Mouse (Mus musculus) heart, postnatal 25 days (tissue): ENCODE measurements around the gene Rbm38. TPM values are rescaled to one million over a fixed set of nuclear protein-coding genes. Genes with fewer than 3 reads are reported as not detected.
A peak's percentile ranks its signal among the peaks of the same experiment; 100 is the strongest.

ENCODE experiments used
- DNase-seq: peaks from one replicate; pipeline ENCODE4 v3.0.0; 2022; ENCODE audit warnings: low spot score
- intact Hi-C: fragments of 180-260 bp; cut with DNase I; formaldehyde crosslinking; loops from one replicate; pipeline ENCODE4 v1.15.1; 2025
- total RNA-seq, 2 experiments: library from RNA; stranded (reverse); gene quantifications; 2 replicates each; pipeline ENCODE4 v1.2.3; 2021

The Rbm38 gene
- total RNA-seq, 2 experiments from 2014 or later: 167 to 223 TPM

DNA sequence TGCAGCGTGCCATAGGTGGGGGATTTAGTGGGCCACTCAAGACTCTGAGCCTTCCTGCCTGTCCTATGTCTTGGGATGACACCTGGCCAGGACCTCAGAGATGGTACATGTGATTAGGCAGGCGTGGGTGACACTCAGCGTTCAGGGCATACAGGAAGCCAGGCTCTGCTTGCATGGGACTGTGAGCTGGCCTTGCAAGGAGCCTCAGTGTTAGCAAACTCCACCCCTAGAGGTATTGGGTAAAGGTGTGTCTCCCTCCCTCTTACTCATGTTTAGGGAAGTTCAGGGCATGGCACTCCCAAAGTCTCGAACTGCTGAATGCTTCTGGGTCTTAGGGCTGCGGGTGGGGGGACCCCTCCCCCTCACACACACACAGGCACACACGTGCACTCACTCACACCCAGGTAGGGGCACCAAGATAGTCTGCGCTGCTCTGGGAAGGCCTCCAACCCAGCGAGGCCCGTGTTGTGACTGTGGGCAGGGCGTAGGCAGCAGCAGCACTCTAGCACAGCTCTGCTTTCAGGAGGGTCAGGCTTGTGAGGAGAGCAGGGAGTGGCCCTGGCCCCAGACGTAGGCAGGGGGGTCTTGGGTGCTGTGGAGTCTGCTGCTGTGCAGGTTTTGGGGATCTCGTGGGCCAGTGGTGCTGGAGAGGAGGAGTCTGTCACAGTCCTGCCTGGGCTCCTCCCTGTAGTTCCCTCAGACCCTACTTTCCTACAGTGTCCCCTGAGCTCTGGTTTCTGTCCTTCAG, 10.5 kb downstream of the Rbm38 start:
- intact Hi-C loops: no loop called here
- DNase-seq: no peak

DNA sequence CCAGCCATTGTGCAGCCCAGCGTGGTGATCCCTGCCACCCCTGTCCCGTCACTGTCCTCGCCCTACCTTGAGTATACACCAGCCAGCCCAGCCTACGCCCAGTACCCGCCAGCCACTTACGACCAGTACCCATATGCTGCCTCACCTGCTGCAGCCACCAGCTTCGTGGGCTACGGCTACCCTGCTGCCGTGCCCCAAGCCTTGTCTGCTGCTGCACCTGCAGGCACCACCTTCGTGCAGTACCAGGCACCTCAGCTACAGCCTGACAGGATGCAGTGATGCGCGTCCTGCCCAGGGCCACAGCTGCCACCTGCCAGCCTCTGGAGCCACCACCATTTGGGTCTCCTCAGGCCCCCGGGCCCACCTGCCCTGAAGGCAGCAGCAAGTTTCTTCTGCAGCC, 13.2 kb downstream of the Rbm38 start:
- no peak for DNase-seq
- intact Hi-C loops: no loop called here

DNA sequence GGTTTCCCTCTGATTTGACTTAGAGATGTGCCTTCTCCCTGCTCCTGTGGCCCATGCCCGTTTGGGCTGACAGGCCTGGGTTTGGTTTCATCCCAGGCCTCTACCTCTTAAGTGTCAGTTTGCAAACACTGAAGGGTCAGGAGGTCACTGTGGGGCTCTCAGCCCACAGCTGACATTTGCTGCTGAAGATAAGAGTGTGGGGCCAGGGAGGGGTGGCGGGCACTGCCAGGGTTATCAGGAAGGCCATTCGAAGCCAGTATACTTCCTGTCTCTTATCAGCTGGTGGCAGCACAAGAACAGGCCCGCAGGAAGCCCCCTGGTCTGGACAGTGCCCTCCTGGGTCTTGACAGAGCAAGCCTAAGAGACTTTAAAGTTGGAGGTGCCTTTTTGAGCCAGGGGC, 14.7 kb downstream of the Rbm38 start:
- no peak for DNase-seq
- intact Hi-C loops: no loop called here

DNA sequence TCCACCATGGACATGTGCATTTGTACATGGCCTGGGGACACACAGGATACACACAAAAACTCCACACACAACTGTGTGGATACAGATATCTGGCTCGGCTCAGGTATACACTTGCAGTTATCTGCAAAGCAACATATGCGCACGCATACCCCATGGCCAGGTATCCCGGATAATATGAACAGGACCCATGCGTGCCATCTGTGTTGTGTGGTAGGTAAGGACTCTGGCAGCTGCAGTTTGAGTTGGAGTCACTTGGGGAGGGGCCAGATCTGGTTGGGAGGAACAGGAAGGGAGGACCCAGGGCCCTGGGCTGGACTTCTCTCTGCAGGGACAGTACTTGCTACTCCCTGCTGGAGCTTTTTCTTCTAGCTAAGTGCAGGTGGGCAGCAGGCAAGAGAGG, 15.4 kb downstream of the Rbm38 start:
- no peak for DNase-seq

DNA sequence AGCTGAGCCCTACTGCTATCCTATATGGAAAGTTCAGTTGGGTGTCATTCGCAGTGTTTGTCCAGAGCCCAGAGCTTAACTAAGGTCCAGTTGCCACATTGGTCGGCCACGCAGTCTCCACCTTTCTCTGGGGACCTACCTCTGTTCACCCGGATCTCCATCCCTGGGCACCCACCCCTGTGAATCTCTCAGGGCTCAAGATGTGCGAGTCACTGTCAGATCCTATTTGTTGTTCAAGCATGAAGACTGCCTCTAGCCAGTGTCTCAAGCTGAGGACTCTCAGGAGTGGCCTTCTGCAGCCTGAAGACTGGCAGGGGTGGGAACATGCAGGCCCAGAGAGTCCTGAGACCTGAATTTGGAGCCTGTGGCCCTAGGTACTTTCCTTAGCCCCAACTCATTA, 15.8 kb downstream of the Rbm38 start:
- intact Hi-C loops: no loop called here
- no peak for DNase-seq

More for the DNA sequence above, 15.4 kb downstream of the Rbm38 start:
- intact Hi-C loops: no loop called here

DNA sequence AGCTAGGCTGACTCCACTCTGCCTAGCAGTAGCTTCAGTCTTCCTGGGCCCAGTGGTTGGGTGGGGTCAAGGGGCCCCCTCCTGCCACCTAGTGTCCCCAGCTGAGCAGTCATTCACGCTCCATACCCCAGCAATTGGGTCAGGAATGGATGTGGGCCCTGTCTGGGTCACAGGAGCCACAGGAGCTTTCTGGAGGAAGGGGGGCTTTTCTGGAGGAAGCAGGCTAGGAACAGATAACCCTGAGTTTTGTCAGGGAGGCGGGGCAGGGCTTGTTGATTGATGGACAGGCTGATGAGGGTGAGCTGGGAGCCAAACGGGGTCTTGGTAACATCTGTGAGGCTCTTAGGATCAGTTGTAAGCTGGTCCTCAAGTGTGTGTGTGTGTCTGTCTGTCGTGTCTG, 16.3 kb downstream of the Rbm38 start:
- no peak for DNase-seq
- intact Hi-C loops: no loop called here

DNA sequence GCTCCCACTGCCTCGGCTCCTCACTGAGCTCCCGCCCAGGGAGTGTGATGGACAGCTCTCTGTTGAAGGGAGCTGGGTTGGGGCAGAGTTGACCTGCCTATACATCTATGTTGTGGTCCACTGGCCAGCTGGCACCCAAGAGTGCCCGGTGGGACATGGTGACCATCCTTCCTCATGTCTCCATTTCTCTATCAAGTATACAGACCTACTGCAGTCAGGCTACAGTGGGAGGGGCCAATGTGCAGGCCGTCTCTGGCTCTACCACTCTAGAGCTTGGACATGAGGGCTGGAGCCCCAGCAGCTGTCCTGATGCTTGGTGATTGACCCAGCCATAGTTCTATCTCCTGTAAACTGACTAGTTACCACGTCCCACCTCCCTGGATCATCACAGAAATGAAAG, 17.0 kb downstream of the Rbm38 start:
- intact Hi-C loops: no loop called here
- DNase-seq: no peak

DNA sequence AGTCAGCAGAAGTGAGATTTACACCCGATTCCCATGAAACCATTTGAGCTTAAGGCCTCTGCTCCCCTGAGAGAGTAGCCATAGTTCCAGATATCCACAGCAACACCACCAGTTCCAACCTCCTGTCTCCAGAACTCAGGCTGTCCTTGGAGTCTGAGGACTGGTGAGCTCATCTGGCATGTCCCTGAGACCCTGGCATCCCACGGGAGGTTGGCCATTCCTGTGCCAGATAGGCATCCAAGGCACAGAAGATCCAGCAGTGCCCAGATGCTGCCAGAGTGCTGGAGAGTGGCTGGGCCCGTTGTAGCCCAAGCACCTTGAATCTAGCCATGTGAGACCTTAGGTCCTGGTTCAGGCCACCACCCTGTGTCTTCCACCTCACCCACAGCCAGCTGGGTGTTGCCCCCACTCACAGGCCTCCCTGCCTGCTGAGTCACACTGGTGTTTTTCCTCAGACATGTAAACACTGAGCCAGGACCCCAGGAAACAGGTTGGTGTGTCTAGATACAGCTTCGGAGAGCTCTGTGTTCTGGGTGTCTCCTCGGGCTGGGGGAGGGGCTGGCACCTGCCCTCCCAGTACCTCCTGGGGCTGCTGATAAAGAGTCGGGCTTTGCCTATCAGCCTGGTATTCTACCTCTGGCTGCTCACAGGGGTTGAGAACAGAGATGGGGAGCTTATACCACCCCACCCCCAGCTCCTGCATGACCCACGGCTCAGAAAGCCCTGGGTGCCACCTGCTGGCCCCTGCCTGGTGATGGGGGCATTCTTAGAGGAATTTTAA, 17.7 kb downstream of the Rbm38 start:
- DNase-seq: no peak

DNA sequence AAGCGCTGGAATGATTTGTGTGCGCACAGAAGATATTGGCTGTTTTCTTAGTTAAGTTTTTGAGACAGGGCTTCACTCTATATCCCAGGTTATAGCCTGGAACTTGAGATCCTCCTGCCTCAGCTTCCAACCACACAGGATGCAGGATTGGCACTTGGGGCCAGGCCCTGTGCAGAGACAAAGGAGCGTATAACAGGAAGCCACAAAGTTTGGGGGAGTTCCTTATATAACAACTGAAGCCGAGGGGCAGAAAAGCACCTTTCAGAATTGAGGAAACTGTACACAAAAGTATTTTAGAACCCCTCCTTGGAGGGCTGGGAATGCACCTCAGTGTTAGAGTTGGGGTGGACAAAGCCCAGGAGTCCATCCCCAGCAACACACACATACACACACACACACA, 18.7 kb downstream of the Rbm38 start:
- no peak for DNase-seq
- intact Hi-C loops: no loop called here

More for the DNA sequence above, 17.7 kb downstream of the Rbm38 start:
- intact Hi-C loops: no loop called here

DNA sequence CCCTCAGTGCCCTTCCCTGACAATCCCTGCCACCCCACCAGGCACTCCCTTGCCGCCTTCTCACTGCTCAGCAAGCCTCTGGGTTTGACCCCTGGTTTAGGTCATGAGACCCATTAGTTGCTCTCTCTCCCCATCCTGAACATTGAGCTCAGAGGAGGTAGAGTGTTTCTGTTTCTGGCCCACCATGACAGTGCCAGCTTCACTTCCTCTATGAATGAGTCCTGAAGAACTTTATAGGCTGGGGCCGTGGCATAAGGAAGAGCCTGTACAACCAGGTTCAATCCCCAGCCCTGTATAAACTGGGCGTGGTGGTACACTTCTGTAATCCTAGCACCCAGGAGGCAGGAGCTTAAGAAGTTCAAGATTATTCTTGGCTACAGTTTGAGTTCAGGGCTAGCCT, 20.5 kb downstream of the Rbm38 start:
- intact Hi-C loops: no loop called here
- no peak for DNase-seq

DNA sequence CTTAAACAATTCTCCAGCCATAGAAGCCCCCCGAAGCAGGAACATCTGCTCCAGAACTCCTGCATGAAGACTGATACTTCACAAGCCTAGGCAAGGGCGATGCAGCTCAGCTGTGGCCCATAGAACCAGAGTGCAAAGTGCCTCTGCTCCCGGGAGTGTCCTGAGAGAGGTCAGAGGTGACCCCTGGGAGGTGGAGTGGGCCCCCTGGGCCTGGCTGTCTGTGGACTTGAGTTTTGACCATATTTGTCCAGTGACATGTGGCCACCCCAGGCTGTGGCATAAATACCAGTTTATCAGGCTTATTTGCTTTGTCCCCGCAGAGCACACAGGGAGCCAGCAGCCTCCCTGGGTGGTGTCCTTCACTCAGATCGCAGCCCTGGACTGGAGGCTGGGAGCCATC, 20.9 kb downstream of the Rbm38 start:
- no peak for DNase-seq
- intact Hi-C loops: no loop called here

DNA sequence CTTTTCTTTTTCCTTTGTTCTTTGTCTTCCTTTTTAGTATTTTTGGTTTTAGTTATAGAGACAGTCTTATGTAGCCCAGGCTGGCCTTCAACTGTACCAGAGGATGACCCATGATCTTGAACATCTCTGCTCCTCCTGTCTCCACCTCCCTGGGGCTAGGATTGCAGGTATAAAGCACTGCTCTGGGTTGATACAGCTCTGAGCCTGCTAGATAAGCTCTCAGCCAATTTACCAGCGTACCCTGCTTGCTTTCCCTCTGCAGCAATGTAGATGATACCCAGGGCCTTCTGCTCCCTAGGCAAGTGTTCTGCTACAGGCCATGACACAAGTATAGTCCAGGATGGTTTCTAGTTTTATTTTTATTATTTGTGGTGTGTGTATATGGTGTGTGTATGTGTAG, 21.6 kb downstream of the Rbm38 start:
- no peak for DNase-seq
- intact Hi-C loops: no loop called here

DNA sequence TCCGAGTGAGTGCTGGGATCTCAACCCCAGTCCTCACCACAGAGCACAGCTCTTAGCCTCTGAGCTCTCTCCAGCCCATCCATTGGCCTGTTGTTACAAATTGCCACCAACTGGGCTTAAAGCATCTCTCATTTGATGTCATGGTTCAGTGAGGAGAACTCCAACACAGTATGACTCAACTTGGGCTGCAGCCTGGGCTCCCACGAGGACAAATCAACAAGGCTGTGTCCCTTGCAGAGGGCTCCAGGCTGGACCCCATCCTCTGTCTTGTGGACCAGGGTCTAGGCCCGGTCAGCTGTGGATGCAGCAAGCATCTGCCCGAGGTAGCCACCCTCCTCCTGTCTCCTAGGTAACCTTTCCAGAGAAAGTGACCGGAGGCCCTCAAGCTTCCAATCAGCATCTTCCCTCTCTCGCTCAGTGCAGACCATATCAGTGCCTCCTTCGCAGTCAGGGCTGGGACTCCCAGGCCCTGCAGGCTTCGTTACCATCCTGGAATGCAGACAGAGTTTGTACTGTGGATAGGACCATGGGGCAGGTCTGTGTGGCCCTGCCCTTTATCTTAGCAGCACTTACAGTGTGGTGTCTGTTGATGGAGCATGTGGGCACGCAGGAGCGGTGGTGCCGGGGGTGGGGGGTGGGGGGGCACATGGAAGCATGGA, 22.3 kb downstream of the Rbm38 start:
- intact Hi-C loops: no loop called here
- DNase-seq: no peak

DNA sequence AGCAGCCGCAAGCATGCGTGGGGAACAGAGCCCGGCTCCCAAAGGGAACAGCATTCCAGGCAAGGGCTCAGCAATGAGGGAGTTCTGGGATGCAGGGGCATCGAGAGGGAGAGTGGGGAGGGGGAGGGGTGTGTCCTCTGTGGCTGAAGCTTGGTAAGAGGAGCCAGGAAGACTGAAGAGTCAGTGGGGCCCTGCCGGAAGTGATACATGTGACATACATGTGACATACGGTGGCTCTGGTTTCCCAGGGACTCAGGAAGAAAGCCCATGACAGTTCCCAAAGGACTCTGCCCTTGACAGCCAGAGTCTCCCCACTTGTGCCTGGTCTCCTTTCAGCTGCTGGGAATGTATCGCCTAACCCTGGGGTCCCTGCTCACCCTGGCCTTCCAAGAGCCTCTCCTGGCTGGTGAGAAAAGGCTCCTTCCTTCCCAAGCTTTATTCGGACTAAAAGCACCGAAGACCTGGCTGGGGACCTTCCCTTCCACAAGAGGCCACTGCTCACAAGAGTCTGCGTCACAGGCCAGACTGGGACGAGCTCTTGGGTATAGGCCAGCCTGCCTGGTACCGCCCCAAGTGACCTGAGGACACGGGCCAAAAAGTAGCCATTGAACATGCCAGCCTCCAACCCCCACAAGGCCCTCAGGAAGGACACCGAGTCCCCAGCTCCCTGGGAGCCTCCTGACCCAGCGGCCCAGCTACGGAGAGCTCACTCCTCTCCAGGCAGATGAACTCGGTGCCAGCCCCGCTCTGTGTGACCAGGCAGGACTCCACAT, 24.1 kb downstream of the Rbm38 start:
- intact Hi-C loops: loop anchor here (2.0 kb wide), 1 partner anchor 20 kb away; no protein-coding TSS in a partner anchor
- peak; percentile 60 for DNase-seq

DNA sequence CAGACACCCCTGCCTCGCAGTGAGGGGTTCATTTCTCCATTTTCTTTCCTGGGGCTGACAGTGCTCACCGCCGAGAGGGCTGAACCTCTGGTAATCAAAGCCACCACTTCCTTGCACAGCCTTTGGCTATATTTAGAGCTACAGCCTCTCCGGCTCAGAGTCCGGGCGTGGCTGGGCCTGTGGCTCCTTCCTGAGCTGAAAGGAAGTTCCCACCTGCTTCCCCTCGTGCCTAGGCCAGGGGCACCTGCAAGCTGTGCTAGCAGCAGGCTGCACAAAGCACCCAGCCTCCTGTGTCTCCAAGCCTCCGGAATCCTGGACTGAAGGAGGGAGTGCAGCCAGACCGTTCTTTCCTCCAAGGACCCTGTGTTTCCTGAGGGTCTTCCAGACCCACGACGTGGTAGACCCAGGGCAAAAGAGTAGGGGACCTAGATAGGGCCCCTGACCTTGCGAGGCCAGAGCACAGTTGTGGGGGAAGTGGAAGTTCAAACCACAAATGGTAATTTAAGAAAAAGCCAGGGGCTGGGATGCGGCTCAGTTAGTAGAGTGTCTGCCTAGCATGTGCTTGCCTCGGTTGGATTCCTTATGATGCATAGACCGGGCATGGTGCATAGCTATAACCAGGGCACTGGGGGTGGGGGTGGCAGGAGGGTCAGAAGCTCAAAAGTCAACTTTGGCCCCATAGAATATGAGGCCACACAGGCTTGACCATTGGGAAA, 26.4 kb downstream of the Rbm38 start:
- DNase-seq: no peak
- intact Hi-C loops: no loop called here

DNA sequence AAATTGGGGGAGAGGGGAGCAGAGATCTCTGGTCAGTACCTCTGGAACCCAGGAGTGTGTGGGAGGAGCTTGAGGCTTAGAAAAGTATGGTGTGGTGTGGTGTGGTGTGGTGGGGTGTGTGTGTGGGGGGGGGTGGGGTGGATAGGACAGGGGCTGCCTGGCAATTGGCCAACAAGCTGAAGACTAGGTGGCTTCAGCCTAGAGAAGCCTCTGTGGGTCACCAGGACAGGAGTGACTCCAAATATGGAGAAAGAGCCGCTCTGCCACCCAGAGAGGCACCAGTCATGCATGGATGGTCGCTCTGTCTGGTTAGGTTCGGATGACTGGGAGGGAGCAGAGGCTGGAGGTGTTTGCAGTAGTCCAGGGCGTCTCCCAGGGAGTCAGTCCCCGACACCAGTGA, 27.2 kb downstream of the Rbm38 start:
- DNase-seq: no peak
- intact Hi-C loops: no loop called here

DNA sequence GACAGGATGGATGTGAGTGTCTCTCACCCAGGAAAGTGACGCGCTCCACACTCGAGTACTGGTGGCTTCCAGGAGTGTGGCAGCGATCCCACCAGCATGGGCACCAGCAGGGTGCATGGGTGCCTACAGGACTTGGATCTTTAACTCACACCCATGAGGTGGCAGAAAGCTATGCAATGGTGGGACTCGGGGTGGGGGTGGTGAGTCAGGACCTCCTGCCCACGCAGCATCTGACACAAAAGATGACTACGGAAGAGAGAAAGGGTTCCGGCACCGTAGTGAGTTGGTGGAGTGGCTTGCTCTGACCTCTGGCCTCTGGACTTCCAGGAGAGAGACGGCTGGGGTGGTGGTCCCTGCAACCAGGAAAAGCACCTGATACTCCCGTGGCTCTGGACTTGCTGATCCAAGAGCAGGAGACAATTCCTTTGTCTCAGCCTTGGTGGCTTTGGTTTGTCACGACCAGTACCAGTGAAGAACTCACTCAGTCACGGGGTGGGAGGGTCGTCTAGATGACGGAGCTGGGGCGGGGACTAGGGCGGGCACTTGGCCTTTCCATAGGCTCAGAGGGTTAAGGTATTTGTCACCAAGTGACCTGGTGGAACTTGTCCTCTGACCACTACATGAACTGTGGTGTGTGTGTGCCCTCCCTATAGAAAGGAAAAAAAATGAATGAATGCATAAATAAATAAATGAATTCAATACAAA, 27.9 kb downstream of the Rbm38 start:
- DNase-seq: no peak
- intact Hi-C loops: no loop called here

DNA sequence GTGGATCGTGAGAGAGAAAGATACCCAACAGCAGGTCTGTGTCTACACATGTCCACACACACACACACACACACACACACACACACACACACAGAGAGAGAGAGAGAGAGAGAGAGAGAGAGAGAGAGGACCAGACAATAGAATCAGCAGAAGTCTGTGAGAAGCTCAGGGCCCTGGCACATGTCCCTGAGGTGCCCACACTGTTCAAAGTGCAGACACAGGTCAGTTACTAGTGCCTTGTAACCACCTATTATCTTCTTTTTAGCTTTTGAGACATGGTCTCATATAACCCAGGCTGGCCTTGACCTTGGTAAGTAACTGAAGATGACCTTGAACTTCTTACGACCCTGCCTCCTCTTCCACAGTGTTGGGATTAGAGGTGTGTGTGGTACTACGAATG, 28.9 kb downstream of the Rbm38 start:
- no peak for DNase-seq
- intact Hi-C loops: no loop called here

DNA sequence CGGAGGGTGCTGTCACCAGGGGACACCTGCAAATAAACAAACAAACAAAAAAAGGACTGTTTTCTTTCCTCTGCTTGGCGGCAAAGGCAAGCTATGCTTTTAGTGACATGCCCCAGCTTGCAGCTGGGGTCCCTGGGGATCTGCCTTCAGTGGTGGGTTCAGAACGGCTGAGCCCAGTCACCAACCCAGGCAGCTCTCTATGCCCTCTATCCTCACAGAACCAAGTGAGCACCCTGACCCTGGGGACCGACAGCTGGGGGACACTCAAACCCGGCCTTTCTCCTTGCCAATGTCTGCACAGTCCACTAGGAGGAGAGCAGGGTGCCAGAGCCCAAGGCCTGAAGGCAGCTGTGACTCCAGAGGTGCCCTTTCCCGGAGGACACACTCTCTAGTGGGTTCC, 29.5 kb downstream of the Rbm38 start:
- intact Hi-C loops: no loop called here
- DNase-seq: no peak
